Mouse (Mus musculus): Measurements from ENCODE around the gene Kdelr3.
A peak's percentile ranks its signal among the peaks of the same experiment; 100 is the strongest.

The Kdelr3 gene

GRCm38 (mm10) chr15:79511553-79512320, 4.5 kb upstream of the Kdelr3 start:
- peak; percentile 85 for DNase-seq

GRCm38 (mm10) chr15:79513940-79514339, 2.3 kb upstream of the Kdelr3 start:
- no peak for DNase-seq

GRCm38 (mm10) chr15:79517710-79518109, 1.5 kb downstream of the Kdelr3 start:
- no peak for DNase-seq

DNA sequence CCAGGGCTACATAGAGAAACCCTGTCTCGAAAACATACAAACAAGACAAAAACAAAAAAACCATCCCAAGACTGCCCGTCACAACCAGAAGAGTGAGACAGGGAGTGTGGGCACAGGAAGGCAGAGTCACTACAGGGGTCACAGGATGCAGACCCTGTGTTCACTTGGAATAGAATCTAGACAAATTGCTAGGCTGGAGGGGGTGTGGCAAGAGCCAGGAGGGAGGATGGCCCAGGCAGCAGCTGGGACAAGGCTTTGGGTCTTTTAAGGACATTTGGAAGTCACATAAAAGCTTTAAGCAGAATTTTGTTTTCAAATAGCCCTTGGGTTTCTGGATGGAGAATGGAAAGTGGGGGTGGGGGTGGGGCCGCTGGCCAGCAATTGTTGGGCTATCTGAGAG, 2.4 kb downstream of the Kdelr3 start:
- DNase-seq = no peak

GRCm38 (mm10) chr15:79519400-79520220, 3.4 kb downstream of the Kdelr3 start:
- DNase-seq = no peak

DNA sequence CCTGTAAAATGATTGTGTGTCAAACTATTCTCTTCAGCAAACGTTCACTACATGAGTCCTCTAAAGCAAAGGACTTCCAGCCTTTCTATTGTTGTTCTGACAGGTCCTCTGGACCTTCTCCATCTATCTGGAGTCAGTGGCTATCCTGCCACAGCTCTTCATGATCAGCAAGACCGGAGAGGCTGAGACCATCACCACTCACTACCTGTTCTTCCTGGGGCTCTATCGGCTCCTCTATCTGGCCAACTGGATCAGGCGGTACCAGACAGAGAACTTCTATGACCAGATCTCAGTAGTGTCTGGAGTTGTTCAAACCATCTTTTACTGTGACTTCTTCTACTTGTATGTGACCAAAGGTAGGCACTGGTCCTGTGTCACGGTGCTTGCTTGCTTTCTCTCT, 9.4 kb downstream of the Kdelr3 start:
- DNase-seq = no peak

DNA sequence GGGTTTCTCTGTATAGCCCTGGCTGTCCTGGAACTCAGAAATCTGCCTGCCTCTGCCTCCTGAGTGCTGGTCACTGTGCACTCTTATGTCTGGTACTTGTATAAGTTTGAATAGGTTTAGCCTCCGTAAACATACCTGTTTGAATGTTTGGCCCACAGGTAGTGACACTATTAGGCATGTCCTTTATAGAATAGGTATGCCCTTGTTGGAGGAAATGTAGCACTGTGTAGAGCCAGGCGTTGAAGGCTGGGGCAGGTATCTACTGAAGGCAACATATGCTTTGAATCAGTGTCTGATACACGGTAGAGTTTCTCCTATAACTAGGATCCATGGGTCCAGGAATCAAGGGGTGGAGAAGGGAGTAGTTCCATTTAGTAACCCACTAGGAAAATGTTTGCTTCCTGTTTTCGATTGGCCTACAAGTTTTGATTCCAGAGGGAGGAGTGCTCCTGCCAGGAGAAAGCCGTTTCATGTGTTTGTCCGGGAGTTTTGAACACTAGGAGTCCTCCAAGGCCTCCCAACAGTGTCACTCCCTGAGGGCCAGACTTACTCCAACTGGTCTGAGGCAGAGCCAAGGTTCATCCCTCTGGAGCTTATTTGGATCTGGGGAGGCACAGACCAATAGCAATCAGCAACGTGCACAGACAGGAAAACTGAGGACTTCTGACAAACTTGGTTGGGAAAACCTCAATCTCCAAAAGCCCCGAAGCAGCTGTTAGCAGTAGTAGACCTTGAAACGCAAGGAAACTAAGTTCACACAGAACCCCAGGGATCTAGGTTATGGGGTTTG, 10.0 kb downstream of the Kdelr3 start:
- no peak for DNase-seq

DNA sequence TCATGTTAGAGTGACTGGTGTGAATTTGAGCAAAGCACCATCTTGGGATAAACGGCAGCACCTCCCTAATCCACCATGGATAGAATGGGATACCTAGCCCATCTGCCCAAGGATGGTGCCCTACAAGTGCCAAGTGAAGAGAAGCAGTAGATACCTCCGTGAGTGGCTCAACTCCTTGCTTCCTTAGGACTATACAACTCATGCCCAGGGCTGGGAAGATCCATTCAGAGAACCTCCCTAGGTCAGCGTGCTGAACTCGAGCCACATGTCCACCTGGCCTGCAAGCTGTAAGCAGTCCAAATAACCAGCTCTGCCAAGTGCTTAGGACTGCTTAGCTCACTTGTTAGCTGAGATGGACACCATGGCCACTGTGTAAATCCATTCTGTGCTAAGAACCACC, 11.0 kb downstream of the Kdelr3 start:
- DNase-seq = no peak

DNA sequence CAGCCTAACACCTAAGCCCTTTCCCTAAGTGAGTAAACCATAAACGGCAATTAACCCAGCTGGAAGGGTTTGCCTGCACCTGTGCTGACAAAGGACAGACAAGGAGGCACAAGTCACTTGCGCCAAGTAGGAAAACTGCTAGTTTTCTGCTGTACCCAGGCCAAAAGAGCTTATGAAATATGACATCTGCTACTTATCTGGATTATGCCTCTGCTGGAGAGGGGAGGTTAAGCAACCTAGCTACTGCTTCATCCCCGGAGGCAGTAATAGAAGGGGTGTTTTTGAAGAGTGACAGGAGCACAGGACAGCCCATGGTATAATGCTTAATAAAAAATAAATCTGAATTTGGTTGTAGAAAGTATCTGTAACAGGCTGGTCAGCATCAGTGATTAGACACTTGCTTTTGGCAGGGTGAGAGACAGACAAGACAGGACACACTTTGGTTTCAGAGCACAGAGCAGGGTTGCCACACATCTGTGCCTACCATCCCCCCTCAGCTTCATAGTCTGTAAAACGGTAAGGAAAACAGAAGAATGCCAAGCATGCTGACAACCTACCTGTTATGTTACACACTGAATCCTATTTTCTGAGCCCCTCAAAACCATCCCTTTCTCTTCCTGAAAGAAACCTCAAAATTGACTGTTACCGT, 11.9 kb downstream of the Kdelr3 start:
- no peak for DNase-seq

DNA sequence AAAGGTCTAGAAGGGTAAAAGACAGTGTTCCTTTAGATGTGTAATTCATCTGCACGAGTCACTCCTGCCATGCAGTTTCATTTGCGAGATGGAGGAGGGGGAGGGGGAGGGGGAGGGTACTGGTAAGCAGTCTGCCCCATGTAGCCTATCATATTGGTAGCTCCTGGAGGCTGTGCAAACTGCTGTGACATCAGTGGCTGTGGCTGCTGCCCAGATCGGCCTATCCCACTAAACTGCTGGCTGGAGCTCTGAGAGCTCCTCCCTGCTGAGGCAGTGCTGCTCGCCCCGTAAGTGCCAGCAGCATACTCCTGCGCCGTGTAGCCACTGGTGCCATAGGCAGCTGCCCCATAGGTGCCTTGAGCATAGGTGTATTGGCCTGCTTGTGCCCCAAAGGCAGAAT, 13.7 kb downstream of the Kdelr3 start:
- DNase-seq = no peak

DNA sequence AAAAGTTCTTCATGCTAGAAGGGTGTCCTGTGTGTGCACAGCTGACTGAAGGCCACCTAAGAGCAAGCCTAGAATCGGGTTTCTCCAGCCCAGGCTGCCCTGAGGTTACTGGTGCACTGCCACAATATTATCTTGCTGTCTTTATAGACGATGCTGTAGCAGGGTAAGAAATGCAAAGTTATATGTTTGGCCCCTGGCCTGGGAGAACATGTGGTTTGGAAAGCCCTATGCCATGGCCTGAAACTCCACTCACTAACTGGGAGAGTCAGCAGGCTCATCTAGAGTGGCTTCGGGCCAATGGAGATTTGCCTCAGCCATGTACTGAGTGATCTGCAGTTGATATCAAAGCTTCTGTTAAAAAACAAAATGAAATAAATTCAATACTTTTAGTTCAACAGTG, 17.6 kb downstream of the Kdelr3 start:
- no peak for DNase-seq

- DNase-seq = no peak
These were observed 27.8 kb downstream of the Kdelr3 start for GRCm38 (mm10) chr15:79543968-79544367.

DNA sequence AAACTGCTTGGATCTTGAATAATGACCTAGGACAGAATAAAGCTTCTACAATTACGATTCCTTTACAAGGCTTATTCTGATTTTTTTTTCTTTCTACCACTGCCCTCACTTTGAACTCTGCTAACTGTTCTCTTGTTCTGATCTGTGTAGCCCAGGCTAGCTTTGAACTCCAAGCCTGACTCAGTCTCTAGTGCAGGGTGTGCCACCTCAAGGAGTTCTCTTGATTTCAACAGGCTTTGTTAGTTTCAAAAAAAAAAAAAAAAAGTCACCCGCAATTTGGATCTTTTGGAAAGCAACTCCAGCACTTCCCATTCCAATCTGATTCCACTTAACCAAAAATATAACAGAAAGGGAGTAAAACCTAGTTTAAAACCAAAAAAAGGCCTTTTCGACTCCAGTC, 29.3 kb downstream of the Kdelr3 start:
- DNase-seq = no peak

DNA sequence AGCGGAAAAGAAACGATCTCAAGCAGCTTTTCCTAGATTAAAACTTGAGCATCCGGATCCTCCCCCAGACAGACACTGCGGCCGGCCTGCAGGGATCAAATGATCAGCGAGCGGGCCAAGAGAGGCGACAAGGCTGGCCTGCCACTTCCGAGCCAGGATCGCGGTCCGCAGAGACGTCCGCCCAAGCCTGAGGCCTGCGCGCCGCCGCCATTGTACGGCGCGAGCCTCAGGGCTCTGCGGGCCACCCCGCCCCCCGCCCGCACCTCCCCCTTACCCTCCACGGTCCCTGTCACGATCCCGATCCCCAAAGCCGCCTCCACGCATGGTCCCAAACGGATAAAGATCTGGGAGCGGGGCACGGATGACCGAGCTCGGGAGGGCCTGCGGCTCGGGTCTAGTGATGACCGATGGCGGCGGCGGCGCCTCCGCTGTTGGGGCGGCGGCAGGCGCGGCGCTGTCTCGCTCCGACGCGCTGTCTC, 29.7 kb downstream of the Kdelr3 start:
- DNase-seq = peak; percentile 78

- peak; percentile 99 for DNase-seq
These were observed 30.4 kb downstream of the Kdelr3 start, which contains the start of gene Ddx17 for GRCm38 (mm10) chr15:79546410-79547288. Gene Ddx17 (minus strand): TSS chr15:79546741.

GRCm38 (mm10) chr15:79547289-79547820, 31.1 kb downstream of the Kdelr3 start:
- DNase-seq = no peak

- no peak for DNase-seq
These were observed 32.0 kb downstream of the Kdelr3 start for GRCm38 (mm10) chr15:79548226-79548625.

DNA sequence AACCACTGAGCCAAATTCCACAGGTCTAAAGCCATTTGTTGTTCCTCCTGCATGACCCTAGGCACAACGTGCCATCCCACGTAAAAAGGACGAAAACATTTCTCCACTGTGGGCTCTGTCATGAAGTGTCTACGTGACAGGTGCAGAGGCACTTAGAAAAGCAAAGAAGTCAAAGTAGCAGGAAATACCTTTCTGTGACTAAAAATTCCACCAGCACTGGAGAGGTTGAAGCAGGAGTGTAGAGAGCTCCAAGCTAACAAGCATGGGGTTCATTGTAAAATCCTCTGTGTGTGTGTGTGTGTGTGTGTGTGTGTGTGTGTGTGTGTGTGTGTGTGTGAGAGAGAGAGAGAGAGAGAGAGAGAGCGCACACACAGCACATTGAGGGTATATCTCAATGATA, 36.4 kb downstream of the Kdelr3 start:
- no peak for DNase-seq

- no peak for DNase-seq
These were observed 43.4 kb downstream of the Kdelr3 start for GRCm38 (mm10) chr15:79559649-79560048.

DNA sequence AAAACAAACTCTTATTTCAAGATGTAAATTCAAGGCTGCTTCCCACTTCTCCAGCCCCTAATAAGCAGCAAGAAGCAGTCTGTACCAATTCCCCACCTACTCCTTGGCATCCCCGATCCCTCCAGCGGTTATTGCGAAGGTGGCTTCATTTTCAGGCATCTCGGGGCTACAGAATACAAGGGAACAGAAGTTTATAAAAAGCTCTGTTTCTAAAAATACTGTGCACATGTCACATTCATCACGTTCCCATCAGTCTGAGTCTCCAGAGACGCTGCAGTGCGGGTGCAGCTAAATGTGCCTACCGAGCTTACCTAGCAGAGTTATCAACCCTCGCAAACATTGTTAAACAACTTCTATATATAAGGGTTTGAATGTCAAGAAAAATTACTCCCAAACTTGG, 46.2 kb downstream of the Kdelr3 start:
- no peak for DNase-seq

DNA sequence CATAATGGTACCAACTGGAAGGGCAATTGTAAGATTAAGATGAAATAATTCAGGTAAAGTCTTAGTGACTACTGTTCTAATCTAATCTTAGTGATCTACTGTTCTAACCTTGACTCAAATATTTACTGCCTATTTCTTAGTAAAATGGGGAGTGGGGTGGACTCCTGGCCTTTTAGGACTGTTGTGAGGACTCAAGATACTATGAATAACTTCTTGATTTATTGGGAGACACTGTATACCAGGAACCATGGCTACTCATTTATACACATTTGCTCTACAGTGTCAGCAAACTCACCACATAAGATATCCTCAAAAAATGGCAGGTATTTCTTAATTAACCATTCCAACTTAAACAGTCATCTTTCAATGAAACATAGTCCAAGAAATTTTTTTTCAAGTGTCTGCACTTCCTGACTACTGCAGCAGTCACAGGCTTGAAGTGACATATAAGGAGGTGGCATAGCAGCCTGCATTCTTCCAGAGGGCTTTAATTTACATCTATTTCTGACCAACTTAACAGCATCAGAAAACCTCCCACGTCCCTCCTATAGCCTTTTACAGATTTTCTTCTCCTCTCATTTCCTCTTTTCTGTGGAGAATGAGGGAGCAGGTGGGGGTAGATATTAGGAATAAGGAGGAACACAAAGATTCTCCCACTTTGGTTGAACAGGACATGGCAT, 59.5 kb downstream of the Kdelr3 start:
- DNase-seq = no peak

All from lung, postnatal 14 days (tissue).